Mouse (Mus musculus) C2C12 (cell line): Measurements from ENCODE around the gene Gpr22. TPM values are rescaled to one million over a fixed set of nuclear protein-coding genes. Genes with fewer than 3 reads are reported as not detected.

Experiments used
- H3K27me3 ChIP-seq: one replicate; pipeline ENCODE4 v1.6.1; 2011; ENCODE audit not compliant: control insufficient read depth, insufficient read depth, insufficient read length
- H3K36me3 ChIP-seq: one replicate; pipeline ENCODE4 v1.6.1; 2011; ENCODE audit not compliant: control insufficient read depth, insufficient read depth
- H3K4me3 ChIP-seq: one replicate; pipeline ENCODE4 v1.5.1; 2011; ENCODE audit warnings: mild to moderate bottlenecking, control low read depth; ENCODE audit not compliant: poor library complexity, insufficient read depth, severe bottlenecking
- H3K79me2 ChIP-seq: one replicate; pipeline ENCODE4 v1.6.1; 2011; ENCODE audit not compliant: control insufficient read depth, insufficient read depth
- H3K79me3 ChIP-seq: one replicate; pipeline ENCODE4 v1.6.1; 2011; ENCODE audit warnings: low read depth, control low read depth
- H3ac ChIP-seq: one replicate; pipeline ENCODE3; 2011; ENCODE audit warnings: low read depth; ENCODE audit not compliant: control insufficient read depth, insufficient read length
- CEBPB ChIP-seq: IDR thresholded peaks from one replicate; pipeline ENCODE4 v1.6.1; 2011; ENCODE audit warnings: low read depth, mild to moderate bottlenecking, control low read depth, moderate library complexity
- CTCF ChIP-seq: IDR thresholded peaks from one replicate; pipeline ENCODE4 v1.5.1; 2011; ENCODE audit not compliant: control insufficient read depth, insufficient read depth, insufficient read length
- FOSL1 ChIP-seq: IDR thresholded peaks from one replicate; pipeline ENCODE4 v1.8.0; 2011; ENCODE audit warnings: mild to moderate bottlenecking, low read length; ENCODE audit not compliant: poor library complexity, insufficient read depth, severe bottlenecking
- MAX ChIP-seq: IDR thresholded peaks from one replicate; pipeline ENCODE4 v1.6.1; 2011; ENCODE audit warnings: mild to moderate bottlenecking, control low read depth
- MYOD1 ChIP-seq: IDR thresholded peaks from one replicate; pipeline ENCODE4 v1.6.1; 2011; ENCODE audit warnings: low read depth; ENCODE audit not compliant: control insufficient read depth, insufficient read length
- MYOG ChIP-seq: IDR thresholded peaks from one replicate; pipeline ENCODE4 v1.6.1; 2011; ENCODE audit not compliant: control insufficient read depth, insufficient read length; ENCODE audit errors: extremely low read depth
- USF1 ChIP-seq: IDR thresholded peaks from one replicate; pipeline ENCODE4 v1.6.1; 2011; ENCODE audit warnings: low read depth, mild to moderate bottlenecking, control low read depth, moderate library complexity
- polyA plus RNA-seq: library from polyadenylated mRNA; unstranded; fragments of >200 nt; fragmentation: generic; extraction: Trizol; gene quantifications from one replicate; pipeline ENCODE4 v1.2.1, GENCODE M21; 2012; ENCODE audit warnings: missing spikeins

Gene Gpr22
- polyA plus RNA-seq, 1 experiment = 0.02 TPM

GRCm38 (mm10) chr12:31665999-31666398 lies 47.7 kb downstream of the Gpr22 start:
- Histone ChIP-seq H3K4me3 (no peak overlapping the region), H3K36me3 (peaks cover 16% of the 10 kb centered on the region), H3K27me3 (no peaks in the 10 kb centered on the region), H3ac (no peak overlapping the region), H3K79me3 (no peaks in the 10 kb centered on the region), H3K79me2 (no peaks in the 10 kb centered on the region)
- TF ChIP-seq MAX = no peak
- no peak for TF ChIP-seq MYOD1
- no peak for TF ChIP-seq USF1
- TF ChIP-seq MYOG = no peak
- no peak for TF ChIP-seq CEBPB
- no peak for TF ChIP-seq CTCF
- TF ChIP-seq FOSL1 = no peak

Other genes with a start within 250 kb of the Gpr22 start
- gene Cbll1, start 214.3 kb downstream of the Gpr22 start, polyA plus RNA-seq = 8.2 TPM
- not detected for gene Slc26a4, start 154.0 kb downstream of the Gpr22 start, polyA plus RNA-seq
- gene Bcap29, start 79.3 kb downstream of the Gpr22 start, polyA plus RNA-seq = 7.1 TPM
- gene Dus4l, start 59.1 kb downstream of the Gpr22 start, polyA plus RNA-seq = 4.1 TPM
- gene Cog5, start 59.1 kb downstream of the Gpr22 start, polyA plus RNA-seq = 8.2 TPM
- gene Hbp1, start 236.6 kb upstream of the Gpr22 start, polyA plus RNA-seq = 9.6 TPM